Mouse (Mus musculus) liver (tissue): Measurements from ENCODE around the gene Klf11.
A peak's percentile ranks its signal among the peaks of the same experiment; 100 is the strongest.
"Not testable (repeated sequence)": the region's sequence is repeated elsewhere in the genome, so short reads cannot be mapped to it uniquely, and the experiment has no call there.

Source experiments
- DNase-seq: peaks from one replicate; pipeline ENCODE4 v3.0.0-alpha.2; 2020; ENCODE audit warnings: mixed read lengths

Klf11 gene

DNA sequence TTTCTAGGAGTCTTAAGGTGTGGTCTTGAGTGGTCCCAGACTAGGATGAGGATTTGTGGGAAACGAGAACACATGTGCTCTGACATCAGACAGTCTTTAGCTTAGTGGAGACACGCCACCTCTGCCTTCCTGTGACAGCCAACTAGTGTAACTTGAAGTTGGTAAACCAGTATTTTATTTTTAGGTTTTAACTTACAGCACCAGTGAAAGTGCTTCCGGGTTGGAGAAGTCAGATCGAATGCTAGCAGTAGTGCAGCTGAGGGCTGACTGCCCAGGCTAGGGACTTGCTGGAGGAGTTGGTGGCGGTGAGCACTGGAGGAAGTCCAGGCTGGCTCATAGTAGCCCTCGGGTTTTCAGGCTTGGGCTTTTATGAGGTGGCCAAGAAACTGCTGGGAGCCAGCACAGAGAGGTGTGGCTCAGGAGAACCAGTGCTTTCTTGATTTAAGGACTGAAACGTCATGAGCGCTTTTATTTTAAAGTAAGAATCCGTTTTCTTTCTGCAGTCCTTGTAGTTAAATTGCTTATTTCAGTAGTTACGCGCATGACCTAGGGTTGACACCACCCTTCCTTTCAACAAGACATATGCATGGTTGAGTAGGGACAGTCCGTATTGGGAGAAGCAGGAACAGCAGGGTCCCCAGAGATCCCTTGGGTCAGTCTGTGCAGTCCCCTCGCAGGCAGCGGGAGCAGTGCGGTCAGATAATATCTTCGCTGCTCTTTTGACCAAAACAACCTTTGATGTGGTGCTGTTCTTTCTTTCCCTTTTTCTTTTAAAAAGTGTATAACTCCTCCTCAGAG lies 3.2 kb downstream of the Klf11 start:
- no peak for DNase-seq

DNA sequence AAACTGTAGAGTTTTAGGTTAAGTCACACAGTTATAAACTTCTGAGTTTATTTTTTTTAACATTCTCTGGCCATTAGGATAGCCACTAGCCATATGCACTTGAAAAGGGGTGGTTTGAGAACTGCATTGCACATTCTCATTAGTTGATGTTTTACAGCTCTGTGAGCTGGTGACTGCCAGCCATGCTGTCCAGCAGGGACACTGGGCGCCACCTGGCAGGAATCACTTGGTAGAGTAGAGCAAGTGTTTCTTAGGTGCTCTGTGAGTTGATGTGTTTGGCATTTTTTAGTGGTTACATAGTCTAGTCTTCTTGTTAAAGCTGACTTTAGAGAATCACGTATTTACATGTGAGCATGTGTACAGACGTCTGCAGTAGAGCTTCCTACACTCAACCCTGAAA lies 5.4 kb downstream of the Klf11 start:
- no peak for DNase-seq

DNA sequence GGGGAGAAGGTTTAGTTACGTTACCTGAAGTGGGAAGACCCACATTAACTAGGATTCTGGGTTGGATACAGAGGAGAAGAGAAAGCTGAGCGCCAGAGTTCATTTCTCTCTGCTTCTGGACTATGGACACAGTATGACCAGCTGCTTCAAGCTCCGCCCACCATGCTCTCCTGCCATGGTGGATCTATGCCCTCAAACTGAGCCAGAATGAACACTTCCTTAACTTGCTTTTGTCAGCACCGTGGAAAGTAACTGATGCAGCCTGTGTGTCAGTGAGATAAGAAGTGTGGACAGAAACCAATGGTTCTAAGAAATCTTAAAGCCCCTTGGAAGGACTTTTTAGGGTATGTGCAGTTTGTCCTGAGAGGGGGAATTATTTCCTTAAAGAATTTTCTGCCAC lies 7.9 kb downstream of the Klf11 start:
- DNase-seq: no peak

DNA sequence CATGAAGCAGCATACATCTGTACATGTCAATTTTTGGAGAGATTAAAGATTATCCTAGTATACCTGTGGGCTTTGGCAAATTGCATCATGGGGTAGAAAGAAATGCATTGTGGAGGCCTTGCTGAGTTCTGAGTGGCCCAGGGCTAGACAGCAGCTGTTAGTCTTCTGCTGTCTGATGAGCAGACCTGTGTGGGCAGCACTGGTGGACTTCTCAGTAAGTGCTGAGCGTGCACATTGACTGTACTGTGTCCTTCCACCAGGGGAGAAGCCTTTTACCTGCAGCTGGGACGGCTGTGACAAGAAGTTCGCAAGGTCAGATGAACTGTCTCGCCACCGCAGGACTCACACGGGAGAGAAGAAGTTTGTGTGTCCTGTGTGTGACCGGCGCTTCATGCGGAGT lies 8.8 kb downstream of the Klf11 start:
- DNase-seq: no peak

DNA sequence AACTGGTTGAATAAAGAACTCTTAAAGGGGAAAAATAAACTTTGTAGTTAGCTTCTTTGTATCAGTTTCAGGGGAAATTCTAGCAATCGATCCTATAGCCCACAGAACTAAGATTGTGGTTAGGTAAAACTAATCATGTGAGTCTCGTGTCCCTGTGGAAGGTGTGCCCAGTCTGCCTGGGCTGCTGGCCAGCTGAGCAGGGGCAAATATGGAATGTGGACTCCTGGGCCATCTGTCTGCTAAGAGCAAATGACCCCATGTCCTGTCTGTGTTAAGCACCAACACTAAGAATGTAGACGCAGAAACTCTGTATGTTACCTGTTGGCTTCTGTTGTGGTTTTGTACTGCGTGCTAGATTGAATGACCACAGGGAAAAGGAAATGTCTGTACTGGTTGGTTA lies 10.0 kb downstream of the Klf11 start:
- DNase-seq: no peak

- no peak for DNase-seq
Measured at GRCm38 (mm10) chr12:24662131-24662530, 11.1 kb downstream of the Klf11 start.

GRCm38 (mm10) chr12:24680096-24680491 lies 29.0 kb downstream of the Klf11 start:
- DNase-seq: no peak

- no peak for DNase-seq
Measured at GRCm38 (mm10) chr12:24680492-24681285, 29.6 kb downstream of the Klf11 start.

DNA sequence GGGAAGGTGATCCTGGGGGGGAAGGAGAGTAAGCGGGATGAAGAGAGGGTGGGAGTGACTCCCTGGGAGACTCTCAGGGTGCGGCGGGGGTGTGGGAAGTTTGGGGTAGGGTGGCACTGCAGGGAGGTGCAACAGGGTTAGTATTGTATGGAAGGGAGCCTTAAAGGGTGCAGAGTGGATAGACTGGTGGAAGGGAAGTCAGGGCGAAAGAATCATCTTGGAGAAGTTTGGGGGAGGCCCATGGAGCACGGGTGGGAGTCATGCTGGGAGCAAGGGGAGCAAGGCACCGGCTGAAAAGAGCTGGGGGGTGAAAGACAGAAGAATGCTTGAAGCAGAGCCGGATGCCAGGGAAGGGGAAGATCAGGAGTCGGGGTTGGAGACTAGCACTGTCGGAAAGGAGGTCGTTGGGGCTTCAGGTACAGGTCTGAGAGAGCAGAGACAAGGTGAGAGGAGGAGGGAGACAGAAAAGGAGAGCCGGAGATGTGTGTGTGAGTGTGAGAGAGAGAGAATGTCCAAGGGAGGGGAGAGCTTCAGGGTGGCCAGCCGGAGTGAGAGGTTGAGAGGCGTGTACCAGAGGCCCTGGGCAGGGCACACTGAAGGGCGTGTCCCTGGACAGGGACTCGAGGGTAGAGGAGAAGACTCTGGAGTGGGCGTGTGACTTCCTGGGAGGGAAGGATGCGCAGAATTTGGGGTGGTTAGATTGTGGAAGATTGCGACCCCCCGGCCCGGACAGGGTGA lies 30.4 kb downstream of the Klf11 start, which contains the start of gene Cys1:
Gene Cys1, minus strand, starts transcription at position 528 of the 738 bp plus-strand sequence.
- no peak for DNase-seq

DNA sequence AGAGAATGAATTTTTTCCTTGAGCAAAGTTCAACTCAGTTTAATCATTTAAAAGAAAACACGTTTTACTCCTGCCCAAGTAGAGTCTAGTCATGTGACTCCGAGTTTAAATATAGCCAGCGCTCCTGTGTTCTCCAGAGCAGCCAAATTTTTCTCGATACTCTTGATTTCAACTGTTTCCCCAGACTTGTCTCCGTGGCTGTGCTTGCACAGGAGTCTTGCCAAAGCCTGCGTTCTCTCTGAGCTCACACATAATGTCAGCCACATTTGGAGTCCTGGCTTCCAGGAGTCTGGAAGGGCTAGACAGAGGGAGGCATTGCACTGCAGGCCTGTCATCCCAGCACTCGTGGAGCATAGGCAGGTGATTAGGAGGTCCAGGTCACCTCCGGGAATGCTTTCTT lies 31.5 kb downstream of the Klf11 start:
- DNase-seq: peak; percentile 3

GRCm38 (mm10) chr12:24683461-24683860 lies 32.4 kb downstream of the Klf11 start:
- DNase-seq: no peak

- no peak for DNase-seq
Measured at GRCm38 (mm10) chr12:24686038-24686695, 35.1 kb downstream of the Klf11 start.

- no peak for DNase-seq
Measured at GRCm38 (mm10) chr12:24686696-24687346, 35.7 kb downstream of the Klf11 start.

DNA sequence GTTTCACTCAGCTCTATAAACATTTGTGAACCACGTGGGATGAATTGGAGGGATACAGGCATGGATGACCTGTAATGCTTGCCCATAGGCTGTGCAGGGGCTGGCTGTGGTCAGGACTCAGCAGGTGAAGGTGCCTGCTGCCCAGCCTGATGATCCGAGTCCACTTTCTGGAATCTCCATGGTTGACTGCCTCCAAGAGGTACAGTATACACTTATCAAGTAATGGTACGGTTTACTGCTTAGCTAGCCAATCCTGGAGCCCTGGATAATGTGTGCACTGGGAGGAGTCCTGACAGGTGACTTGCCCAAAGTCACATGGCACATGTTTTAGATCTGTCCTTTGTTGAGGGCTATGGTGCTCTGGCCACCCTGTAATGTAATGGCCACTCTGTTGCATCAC lies 39.3 kb downstream of the Klf11 start:
- DNase-seq: no peak

DNA sequence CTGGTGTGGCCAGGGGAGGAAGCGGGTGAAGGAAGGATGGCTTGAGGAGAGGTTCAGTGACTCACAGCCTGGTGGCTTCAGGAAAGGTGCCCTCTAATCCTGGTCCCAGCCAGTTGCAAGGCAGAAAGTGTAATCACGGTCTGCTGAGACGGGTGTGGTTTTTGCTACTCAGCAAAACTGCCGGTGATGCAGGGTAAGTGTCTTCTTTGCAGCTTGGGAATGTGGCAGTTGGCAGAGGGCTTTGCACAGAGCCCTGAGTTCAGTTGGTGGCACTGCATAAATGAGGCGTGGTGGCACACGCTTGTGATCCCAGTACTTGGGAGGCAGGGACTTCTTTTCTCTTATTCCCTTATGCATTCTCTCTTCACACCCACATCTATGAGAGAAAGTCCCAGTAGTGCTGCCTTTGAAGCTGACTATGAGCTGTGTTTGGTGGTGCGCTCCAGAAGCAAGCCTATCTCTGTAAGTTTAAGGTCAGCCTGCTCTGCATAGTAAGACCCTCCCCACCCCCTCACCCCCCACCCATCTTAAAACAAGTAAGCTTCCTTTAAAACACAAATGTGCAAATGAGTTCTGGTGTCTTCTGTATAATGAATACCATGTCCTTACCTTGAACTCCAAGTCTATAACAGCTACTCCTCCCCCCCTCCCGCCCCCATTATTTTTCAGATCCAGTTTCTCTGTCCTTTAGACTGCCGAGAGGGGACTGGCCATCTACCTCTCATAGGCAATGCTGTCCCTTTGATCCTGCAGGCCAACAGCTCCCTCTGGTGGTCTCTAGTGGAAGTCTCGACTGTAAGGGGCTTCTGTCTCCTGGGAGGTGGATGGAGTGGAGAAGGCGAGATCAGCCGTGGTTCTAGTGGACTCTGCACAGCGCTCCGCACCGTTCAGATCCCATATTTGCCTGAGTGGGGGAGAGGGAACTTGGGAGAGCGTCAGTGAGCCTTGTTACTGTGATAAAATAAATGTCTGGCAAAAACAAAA lies 45.7 kb downstream of the Klf11 start:
- peak; percentile 84 for DNase-seq

DNA sequence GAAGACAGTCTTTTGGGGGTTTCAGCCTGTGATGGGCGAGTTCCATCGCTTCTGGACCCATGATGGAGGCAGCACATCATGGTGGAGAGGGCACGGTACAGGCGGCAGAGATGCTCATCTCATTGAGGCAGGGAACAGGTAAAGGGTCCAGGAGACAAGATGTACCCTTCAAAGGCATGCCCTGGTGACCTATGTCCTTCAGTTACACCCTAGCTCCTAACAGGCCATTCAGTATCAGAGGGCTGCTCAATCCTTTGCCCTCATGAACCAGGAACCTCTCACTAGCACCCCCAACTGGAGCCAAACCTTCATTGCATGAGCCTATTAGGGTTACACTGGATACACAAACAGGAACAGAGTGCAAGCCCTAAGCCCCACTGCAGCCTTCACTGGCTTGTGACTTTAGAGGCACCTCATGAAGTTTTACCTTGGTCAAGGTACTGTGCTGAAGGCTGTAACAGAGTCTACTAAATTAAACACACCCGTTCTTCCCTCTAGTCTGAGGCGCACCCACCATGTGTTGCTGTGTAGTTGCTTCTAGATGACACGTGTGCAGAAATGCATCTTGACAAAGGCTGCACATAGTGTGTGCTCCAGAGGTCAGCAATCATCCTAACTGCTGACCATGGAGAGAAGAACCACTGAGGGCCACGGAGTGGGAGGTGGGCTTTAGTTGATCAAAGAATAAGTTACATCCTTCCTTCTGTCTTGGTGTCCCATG lies 46.6 kb downstream of the Klf11 start:
- DNase-seq: peak; percentile 53

GRCm38 (mm10) chr12:24698514-24698913 lies 47.4 kb downstream of the Klf11 start:
- no peak for DNase-seq

GRCm38 (mm10) chr12:24699578-24699977 lies 48.5 kb downstream of the Klf11 start:
- DNase-seq: no peak

GRCm38 (mm10) chr12:24701621-24702020 lies 50.5 kb downstream of the Klf11 start:
- not testable (repeated sequence) for DNase-seq

GRCm38 (mm10) chr12:24703013-24703412 lies 51.9 kb downstream of the Klf11 start:
- peak; percentile 81 for DNase-seq
